Mouse (Mus musculus): ENCODE data around the gene Phf2.

Phf2 gene

DNA sequence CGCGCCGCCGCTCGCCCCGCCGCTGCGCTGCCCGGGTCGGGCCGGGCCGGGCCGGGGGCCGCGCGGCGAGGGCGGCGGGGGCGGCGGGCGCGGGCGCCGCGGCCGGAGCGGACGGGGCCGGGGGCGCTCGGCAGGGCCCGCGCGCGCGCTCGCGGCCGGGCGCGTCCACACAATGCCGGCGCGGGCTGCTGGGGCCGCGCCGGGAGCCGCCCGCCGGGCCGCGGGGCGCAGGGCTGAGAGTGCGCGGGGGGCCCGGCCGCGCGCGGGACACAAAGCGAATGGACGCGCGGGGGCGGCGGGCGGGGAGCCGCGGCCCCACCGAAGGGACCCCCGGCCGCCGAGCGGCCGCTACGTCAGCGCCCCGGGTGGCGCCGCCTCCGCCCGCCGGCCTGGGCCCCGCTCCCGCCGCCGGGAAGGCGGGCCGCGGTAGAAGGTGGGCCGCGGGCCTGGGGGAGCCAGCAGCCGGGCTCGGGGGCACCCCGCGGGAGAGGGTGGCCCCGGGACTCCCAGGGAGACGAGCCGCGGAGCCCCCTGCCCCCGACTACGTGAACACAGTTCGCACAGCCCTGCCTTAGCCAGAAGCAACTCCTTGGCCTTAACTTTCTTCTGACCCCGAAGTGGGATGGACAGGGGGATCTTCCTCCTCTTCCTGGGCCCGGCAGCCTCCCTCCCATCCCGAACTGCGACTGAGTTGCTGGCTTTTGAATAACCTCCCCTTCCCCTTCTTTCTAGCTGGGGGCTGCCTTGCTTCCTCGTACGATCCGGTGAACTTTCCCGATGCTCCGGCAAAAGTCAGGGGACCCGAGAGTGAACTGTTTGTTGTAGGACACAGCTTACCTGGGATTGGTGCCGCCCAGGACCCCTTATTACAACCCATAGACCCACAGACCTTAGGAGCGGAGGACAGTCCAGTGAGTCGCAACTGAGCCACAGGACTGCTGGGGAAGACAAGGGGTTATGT is at the start of gene Phf2:
Gene Phf2 (minus strand): TSS at position 349 of the 961 bp plus-strand sequence.
- no peak for DNase-seq (ENCODE audit: low spot score)

DNA sequence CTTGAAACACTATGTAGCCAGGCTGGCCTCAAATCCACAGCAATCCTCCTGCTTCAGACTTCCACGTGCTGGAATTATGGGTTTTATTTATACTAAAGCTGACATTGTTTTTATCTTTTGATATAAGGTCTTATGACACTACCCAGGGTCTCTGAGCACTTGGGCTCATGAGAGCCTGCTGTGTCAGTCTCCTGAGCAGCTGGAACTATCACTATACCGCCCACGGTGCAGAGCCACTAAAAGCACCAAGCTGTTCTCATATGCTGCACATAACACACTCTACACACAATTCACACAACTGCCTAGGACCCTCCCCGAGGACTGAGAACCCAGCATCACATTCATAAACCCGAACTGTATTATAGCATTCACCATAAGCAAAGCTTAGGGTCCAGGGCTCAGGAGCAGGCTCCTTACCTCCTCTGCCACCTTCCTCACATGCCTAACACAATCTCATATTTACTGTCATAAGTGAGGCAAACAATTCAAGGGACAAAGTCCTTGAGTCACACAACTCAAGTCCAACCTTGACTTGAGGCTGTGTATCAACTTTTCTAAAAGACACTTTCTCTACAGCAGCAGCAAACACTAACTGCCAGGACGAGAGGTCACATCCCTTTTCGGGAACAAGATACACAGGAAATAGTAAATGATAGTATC is 49.0 kb upstream of the Phf2 start:
- DNase-seq (ENCODE audit: low spot score): no peak

DNA sequence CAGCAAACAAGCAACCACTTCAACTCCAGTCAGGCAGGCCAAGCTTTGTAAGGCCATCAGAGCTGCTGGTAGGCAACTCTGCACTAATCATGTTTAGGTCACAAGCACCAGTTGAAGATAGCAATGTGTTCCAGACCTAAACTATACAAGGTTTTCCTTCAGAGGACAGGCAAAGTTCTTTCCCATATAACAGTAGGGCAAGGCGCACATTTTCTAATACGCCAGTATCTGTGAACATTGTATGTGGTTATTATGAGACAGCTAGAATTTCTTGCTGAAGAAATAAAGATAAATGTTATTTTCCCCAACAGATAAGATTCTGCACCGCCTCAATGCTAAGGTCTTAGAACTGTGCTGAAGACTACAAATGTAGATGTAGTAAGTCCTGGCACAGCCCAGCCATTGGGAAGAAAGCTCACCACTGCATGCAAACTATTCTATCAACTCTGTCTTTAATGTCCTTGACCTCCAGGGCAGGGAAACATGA is 46.2 kb upstream of the Phf2 start:
- no peak for DNase-seq (ENCODE audit: low spot score)

DNA sequence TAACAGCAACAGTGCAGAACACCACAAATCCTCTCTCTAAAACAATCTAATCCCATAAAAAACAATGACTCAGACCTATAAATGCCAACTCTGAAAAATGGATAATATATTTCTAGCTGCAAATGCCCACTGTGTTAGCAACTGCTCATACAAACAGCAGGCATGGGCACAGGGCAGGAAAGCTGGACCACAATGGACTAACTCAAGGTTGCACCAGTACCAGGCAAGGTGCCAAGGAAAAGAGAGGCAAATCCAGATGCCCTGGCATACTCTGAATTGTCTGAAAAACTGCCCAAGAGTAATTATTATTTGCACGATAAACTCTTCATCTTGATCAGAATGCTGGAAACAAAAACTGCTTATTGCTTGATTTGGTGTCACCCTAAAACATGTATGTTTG is 42.8 kb upstream of the Phf2 start:
- DNase-seq (ENCODE audit: low spot score): peak; percentile 41

DNA sequence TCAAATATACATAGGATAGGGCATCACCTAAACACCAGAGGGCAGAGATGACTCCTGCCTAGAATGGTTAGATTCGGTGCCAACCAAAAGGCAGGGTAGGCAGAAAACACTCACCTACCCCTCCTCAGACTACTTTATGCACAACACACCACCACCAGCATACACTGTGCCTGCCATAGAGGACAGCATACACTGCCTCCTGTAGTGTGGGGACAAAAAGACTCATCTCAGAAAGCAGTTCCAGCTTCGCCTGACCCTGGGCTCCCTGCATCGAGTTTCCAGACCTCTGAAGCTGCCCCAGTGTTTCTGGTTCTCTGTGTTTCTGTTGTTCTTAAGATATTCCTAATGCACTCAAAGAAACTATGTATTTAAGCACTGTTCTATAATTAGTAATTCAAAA is 42.2 kb upstream of the Phf2 start:
- DNase-seq (ENCODE audit: low spot score): no peak

DNA sequence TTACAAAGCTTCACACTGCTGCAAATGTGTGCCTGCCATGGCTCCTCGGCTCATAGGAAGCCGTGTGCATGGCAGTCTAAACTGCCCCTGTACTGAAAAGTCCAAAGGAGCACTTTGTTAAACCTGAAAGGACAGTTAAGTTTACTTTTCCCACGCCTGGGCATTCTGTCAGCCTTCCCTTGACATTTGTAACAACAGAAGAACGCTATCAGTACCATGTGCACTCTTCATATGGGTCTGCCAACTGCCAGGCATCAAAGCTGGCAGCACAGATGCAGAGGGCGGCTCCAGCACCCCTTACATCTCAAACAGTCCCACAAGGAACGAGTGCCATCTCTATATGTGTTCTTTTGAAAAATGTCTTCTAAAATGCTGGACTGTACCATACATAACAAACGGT is 40.5 kb upstream of the Phf2 start:
- no peak for DNase-seq (ENCODE audit: low spot score)

DNA sequence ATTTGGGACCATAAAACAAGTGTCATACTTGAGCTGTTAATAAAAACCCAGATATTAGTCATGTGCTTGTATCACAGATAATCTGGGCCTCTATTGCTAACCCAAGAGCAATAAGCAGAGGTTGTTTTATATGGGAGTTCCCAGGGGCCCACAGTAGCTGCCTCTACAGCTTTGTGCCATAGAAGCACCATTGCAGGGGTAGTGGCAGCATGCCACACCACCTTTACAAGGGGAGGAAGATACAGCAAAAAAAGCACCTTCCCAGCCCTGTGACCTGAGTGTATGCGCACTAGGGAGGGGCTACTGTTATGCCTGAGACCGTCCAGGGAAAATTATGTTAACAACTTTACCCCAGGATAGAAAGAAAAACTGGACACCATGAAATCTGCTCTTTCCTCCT is 34.5 kb upstream of the Phf2 start:
- no peak for DNase-seq (ENCODE audit: low spot score)

DNA sequence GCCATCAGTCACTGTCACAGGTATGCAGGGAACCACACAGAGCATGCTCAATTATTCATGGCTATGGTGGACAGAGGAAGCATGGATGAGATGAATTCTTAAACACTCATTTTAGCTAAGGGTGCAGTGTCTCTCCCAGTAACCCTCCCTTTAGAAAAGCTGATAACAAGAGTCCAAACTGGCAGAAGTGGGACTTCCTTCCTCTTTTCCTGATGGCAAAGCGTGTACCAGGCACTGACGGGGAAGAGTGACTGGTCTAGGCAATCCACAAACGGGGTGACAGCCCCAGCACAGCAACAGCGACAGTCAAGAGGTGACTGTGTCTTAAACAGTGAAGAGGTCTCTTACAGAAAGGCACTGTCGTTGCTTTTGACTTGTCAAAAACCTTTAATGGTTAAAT is 24.5 kb upstream of the Phf2 start:
- no peak for DNase-seq (ENCODE audit: low spot score)

DNA sequence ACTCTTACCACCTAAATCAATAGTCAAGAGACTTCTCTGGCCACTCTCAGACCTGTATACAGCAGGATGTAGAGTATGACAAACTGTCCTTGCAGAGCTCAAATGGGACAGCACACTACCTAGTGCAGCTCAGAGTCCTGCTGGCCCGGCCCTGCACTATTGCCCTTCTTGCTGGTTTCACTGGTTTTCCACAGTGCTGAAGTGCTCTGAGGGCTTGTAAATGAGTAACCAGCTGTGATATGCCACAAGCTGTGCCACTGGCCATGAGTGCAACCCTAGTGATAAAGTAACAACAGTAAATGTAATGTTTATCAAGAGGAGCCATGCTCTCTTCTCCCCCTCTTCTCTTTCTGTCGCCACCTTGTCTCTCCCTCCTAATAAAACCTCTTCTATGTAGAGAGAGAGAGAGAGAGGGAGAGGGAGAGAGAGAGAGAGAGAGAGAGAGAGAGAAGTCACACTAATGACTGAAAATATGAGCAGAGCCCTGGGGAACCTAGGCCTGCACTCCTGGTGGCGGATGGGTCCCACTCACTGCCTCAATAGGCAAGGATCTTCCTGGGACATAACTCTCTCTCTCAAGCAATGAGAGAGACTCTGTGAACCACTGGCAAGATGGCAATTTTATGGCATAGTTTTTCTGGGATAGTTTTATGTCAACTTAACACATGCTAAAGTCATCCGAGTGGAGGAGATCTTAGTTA is 19.5 kb upstream of the Phf2 start:
- no peak for DNase-seq (ENCODE audit: low spot score)

DNA sequence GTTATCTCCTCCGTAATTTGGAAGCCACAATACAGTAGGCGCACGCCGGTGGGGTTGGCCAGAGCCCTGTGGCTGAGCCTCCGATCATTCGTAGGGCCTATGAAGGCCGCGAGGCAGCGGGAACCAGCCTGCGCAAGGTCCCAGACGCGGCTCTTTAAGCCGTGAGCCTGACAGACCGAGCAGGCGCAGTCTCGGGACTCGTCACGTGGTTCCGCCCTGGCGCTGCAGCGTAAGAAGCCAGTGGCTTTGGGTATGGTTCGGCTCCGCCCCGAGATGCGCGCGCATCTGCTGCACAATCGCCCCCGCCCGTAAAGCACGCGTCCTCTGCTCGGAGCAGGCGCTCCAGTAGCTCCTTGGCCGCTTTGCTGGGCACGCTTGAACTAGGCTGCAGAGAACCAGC is 7.6 kb upstream of the Phf2 start:
- peak; percentile 99 for DNase-seq (ENCODE audit: low spot score)

DNA sequence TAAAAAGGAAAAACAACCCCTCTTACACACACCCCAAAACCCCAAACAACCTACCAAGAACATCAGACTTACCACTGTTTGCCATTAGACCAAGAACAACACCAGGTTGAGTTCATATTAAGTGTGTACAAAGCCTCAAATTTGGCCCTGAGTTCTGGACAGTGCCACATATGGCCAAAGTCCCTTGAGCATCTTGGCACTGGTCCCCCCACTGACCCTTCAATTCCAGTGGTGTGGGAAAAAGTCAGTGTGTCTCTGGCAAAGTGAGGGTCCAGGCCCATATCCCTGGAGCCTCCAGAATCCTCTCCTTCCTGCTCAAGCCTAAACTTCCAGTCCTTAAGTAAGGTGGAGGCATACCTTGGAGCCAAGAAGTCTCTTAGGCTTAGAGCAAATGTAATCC is 6.9 kb upstream of the Phf2 start:
- DNase-seq (ENCODE audit: low spot score): no peak

DNA sequence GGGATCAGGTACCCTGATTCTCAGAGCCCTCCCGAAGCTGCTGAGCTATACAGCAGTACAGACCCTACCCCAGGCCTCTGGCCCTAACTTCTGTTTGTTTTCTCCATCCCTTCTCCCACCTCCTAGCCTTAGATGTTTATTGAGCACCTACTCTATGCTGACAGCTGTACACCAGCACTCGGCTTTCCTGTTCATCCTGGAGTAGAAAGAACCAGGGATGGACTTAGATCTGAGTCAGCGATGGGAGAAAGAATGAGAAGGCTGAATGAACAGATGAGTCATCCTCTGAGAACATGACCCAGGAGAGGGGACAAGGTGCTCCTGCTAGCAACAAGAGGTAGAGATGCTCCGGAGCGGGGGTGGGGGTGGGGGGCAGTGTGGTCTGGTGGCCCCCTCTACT is 1.8 kb upstream of the Phf2 start:
- DNase-seq (ENCODE audit: low spot score): no peak

DNA sequence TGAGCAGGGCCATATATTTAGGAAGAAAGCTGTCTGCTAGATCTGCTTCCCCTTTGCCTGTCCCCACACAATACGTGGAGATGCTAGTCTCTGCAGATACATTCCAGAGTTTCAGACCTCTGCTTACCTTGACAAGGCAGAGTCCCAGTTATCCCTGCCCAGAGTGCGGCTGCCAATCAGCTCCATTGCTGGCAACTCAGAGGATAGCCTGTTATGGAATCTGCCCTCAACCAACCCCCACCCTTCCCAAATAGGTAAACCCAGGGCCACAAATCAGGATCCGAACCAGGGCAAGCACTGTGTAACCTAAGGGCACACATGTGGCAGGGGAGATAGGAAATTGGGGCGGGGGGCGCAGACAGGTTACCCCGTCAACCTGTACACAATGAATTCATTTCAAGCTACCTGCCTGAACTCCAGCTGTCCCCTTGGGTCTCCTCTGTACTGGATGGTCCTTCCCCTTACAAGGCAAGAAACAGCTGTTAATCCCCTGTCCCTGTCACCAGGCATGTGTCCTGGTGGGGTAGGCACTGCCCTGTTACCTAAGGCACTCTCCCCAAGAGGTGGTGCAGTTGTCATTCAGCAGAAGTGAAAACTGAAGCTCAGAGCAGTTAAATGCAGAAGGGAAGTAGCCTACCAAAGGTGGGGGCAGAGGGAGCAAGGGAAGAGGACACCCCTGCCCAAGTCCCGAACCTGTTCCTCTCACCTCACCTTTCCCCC is 1.1 kb upstream of the Phf2 start:
- no peak for DNase-seq (ENCODE audit: low spot score)

DNA sequence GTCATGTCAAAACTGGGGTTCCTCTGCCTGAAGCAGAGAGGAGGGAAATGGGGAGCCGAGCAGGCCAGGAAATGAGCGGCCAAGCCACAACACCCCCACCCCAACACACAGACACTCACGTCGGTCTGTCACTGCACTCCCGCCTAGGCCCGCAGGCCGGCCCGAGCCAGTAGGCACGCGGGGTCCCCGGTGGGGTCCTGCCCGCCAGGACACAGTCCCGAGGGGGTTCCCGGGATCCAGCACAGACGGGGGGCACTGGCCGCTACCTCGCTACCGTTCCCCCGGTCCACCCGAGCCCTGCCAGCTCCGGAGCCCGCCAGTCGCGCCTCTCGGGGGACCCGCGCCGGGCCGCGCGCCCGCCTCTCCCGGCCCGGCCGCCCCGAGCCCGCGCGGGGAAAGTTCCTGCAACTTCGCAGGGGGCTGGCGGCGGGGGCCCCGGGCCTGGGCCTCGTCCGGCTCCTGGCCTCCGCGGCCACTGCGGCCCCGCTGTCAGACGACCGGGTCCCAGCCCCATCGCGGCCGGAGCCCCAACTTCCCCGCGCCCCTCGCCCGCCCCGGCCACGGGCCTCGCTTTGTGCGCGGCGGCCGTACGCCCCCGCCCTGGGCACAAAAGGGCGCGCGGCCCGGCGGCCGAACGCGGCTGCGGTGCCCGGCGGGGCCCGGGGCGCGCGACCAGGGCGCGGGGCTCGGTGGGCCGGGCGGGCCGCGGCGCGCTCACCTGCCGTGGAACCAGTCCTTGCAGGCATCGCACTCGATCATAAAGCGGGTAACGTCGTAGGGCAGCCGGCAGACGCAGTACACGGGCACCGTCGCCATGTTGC is 759 bp downstream of the Phf2 start:
- DNase-seq (ENCODE audit: low spot score): no peak

DNA sequence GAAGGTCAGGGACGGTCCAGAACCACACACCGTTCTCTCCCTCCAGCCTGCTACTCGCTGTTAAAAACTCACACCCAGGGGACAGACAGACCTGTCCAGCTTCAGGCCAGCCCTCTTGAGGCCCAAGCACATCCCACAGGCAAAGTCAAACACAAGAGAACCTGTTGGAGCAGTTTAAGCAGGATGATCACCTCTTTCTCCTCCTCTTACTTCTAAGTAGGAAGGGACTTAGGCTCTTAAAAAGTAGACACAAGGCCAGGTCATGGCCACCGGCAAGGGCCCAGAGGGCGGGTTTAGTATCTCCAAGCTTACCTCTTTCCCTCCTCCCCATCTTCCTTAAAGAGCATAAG is 1.3 kb downstream of the Phf2 start:
- peak; percentile 52 for DNase-seq (ENCODE audit: low spot score)

DNA sequence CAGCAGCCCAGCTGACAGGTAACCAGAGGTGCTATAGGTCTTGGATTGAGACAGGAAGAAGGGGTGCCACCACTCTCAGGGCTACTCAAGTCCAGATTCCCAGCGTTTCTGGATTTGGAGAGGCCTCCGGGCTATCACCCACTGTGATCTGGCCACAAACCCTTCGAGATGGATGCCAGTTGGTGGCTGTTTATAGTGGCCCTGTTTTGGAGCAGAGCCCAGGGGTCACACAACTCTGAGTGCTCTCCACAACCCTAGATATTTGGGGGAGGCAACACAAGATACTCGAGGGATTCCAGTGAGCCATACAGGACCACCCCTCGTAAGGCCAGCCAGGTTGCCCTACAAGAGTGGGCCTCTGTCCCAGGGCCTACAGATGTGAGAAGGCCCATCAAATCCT is 1.8 kb downstream of the Phf2 start:
- no peak for DNase-seq (ENCODE audit: low spot score)

DNA sequence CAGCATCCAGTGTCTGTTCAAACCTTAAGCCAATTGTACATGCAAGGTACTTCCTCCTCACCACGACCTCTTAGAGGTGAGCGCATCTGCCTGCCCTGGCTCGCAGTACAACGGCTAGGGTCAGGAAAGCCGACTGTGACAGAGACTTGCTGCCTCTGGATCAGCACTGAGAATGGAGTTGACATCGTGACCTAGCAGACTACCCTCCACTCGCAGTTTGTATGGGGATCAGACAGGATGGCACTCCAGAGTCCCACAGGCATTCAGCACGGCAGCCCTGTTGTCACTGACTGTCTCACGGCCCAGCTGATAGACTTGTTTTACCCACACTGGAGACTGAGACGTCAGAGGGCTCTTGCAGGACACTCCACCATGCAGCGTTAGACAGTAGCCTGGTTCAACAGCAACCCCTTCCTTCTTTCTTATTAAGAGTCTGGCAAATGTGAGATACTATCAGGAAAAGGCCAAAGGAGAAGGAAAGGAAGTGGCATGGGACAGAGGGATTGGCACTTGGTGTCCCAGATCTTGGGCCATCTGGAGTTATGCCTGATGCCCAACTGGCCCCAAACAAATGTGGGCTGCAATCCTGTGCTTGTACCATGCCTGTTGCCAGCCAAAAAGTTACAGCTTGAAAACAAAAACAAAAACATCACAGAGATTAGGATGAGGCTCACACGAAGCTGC is 6.1 kb downstream of the Phf2 start:
- no peak for DNase-seq (ENCODE audit: low spot score)

DNA sequence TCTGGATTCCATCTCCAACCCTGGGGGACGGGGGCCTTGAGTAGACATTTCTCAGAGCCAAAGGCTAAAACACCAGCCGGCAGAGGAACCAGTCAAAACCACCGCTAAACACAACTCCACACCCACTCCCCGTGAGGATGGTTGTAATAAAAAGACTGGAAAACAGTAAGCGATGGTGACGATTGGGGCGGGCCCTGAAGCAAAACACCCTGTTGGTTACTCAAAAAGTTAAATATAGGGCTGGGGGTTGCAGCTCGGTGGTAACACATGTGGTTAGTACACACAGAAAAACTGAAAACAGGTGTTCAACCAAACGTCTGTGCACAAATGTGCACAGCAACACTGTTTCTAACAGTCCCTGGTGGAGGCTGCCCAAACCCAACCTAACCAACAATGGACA is 7.4 kb downstream of the Phf2 start:
- DNase-seq (ENCODE audit: low spot score): no peak

DNA sequence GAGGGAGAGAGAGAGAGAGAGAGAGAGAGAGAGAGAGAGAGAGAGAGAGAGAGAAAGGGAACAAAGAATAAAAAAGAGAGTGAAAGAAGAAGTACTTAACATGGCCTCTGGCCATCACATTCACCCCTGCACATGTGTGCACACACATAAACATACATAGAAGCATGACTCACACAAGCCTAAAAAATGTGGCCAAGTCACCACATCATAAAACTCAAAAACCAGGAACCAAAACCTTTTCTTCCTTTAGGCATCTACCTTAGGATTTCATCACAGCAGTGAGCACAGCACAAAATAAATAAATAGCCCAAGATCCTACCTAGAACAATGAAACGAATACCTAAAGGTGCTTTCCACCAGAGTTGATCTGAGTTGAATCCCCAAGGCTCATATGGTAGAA is 9.0 kb downstream of the Phf2 start:
- DNase-seq (ENCODE audit: low spot score): no peak

DNA sequence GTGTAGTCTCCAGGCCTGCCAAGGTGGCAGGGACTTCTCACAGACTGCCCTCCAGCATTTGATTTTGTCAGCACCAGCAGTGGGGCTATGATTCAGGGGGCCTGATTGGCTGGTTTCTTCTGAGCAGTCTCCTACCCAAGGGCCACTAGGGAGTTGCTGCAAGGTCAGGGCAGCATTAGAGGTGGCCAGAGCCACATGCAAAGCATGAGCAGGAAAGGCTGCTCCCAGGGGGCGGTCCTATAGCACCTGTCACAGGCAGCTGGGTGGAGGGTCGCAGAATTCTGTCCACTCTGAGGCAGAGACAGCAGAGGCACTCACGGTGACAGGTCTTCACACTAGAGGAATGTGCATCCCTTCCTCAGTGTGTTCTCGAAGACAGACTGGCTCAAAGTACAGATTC is 12.1 kb downstream of the Phf2 start:
- DNase-seq (ENCODE audit: low spot score): no peak

DNA sequence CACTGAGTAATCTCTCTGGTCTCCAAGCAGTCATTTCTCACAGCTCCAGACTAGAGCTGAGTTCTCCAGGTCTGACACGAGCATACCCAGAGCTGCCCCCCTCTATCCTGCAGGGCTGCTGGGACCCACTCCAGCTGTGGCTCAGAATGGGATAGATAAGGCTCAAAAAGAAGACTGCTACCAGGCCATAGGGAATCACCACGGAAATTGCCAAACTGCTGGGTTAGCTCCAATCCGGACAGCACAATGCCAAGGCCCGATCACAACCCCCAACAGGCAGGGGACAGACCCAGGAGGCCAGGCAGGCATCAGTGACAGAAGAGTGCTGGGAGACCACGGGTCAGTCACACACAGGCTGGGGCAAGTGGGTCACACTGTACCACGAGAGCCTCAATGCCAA is 12.9 kb downstream of the Phf2 start:
- no peak for DNase-seq (ENCODE audit: low spot score)
